Mouse (Mus musculus): ENCODE results near the gene Caskin1.
"Not testable (repeated sequence)": the region's sequence is repeated elsewhere in the genome, so short reads cannot be mapped to it uniquely, and the experiment has no call there.

Caskin1 gene

DNA sequence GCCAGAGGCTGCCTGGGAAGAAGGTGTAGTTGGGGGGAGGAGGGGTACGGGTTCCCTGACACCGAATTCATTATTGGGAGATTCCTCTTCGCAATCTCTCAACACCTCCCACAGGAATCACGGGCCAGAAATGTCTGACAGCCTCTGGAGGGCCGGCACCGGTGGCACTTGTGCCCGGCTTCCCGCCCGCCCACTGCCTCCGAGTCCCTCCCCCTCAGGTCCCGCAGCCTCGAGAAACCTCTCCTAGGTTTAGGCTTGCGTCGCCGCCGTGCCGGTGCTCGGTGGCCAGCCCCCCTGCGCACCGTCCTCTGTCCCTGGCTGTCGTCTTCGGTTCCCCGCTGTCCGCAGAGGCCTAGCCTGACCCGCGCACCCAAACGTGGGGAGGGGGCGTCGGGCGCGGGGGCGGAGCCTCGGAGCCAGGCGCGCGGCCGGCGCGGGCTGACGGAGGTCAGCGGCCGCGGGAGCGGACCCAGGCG is at the start of gene Caskin1:
Gene Caskin1 (plus strand): TSS at position 416 of the 476 bp plus-strand sequence.
- DNase-seq = no peak

- no peak for DNase-seq
Measured at GRCm38 (mm10) chr17:24440377-24440776, 48.0 kb upstream of the Caskin1 start.

- peak; percentile 21 for DNase-seq
Measured at GRCm38 (mm10) chr17:24441148-24441547, 47.3 kb upstream of the Caskin1 start.

- no peak for DNase-seq
Measured at GRCm38 (mm10) chr17:24442107-24442506, 46.3 kb upstream of the Caskin1 start.

DNA sequence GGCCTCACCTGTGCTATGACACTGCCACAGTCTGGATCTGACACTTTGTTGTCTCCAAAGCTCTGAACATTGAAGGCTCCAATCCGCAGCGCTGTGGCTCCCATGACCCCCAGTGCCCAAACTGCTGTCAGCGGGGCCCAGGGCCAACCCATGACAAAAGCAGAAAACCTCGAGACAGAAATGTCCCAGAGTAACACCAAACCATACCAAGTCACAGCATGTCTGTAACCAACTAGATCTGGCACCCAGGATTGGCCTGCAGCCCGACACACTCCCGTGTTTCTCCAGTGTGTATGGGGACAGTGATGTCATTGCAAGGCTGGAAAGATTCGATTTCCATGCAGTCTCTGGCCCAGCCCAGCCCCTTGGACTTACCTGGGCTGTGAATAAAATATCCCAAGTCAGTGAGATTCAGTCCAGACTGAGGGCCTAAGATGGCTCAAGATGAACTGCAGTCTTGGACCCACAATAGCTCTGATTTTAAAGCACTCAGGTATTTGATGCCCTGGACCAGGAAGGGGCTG is 45.7 kb upstream of the Caskin1 start, which contains the start of gene Dnase1l2:
Gene Dnase1l2 (minus strand): TSS at position 474 of the 524 bp plus-strand sequence.
- no peak for DNase-seq

DNA sequence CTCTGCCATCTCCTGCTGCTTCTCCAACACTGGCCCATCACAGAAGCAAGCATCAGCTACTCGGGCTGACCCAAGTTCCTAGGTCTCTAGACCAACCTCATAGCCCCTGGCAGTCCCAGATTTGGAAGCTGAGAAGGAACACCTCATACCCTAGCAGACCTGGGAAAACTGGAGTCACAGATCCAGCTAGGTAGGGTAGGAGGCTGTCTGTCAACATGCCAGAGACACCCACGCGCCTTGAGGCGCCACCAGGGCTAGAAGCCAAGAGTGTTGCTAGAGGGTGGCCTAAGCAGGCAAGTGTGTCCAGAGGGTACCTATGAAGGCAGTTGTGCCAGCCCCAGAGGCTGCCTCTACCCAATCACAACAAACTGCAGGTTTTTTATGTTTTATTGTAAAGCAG is 45.0 kb upstream of the Caskin1 start:
- no peak for DNase-seq

DNA sequence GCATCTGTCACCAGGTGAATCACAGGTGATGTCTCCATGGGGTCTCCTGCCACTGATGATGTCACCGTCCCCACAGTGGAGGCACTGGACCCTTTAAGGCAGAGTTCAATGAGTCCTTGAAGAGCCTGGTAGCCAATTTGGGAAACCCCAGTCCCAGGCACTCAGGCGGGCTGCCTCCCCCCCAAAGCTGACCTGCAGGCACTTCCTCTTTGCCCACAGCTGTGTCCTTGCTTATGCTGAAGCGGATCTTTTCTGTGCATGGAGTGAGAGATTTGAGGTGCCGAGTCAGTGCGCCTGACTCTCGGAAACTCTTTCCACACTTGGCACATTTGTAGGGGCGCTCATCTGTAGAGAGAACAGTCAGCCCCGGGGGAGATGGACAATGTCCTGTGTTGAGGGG is 41.8 kb upstream of the Caskin1 start:
- no peak for DNase-seq

DNA sequence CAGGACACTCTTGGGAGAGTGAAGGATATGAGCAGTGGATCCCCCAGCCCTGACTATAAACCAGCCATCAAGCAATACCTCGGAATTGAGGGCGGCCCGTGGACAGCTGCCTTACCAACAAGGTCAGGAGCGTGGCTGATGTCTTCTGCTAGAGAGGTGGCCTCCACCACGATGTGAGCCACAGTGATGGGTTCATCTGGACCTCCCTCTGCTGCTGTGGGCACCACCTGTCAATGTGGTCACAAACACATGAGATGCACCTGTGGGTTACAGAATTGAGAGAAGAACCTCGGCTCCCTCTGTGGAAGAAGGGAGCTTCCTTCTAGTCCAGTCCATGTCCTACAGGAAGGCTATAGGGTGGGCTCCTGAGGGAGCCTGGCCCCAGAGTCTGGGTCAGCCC is 38.9 kb upstream of the Caskin1 start:
- DNase-seq = no peak

DNA sequence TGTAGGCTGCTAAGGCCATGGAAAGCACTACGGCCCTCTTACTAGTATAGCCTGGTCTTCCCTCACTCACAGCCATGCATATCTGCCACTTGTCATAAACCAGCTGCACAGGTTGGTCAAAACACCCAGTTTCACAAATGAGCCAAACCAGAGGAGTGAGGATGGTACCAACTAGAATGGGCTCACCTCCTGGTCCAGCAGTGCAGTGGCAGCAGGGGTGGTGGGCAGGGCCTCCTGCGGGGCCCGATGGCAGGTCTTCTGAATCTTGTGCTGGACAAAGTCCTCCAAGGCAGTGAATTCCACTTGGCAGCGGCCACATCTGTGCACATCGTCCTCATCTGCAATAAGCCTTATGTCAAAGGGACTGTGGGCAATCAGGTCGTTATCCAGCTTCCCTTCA is 37.2 kb upstream of the Caskin1 start:
- no peak for DNase-seq

DNA sequence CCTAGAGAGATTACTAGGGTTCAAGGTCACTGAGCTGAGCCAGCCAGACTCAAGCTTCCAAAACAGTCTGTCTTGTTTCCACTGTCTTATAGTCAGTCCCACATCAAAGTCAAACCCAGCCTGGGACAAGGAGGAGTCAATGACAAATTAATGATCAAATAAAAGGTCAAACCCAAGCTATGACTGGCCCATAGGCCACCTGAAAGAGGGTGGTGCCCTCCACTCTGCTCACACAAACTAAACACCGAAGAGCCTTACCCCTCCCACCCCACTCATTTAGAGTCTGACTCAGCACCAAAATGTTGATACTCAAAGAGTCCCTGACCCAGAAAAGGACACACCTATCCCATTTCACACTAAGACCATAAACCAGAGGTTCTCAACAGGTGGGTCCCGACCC is 35.0 kb upstream of the Caskin1 start:
- no peak for DNase-seq

GRCm38 (mm10) chr17:24454218-24454755 is 34.1 kb upstream of the Caskin1 start:
- DNase-seq = no peak

DNA sequence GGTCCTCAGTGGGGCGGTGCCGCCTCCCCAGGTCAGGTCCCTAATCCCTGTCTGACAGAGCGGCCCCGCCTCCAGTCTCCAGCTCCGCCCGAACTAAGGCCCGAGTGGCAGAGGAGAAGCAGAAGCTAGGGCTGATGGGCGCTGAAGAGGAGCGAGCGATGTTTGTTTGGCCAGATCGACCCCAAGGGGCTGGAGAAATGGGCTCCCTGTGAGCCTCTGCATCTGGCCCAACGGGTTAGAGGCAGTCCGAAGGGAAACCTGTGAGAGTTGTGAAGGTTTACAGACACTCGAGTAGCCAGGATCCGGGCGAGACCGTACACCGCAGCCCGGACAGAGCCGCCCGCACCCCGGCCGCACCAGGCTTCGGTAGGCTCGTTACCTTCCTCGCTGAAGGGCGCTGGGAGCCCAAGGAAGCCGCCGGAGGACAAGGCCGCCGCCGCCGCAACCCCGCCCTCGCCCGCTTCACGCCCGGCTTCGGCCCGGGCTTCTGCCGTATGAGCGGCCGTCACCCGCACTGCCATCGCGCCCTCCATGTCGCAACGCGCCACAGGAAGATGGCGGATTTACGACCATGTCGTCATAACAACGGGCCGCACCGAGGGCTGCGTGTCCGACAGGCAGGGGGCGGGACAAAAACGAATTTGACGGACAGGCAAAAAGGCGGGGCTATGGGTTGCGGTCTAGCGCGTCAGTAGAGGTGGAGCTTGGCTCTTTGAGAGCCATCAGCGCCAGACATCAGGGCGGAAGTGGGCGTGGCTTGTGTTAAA is 33.5 kb upstream of the Caskin1 start:
- DNase-seq = peak; percentile 99

DNA sequence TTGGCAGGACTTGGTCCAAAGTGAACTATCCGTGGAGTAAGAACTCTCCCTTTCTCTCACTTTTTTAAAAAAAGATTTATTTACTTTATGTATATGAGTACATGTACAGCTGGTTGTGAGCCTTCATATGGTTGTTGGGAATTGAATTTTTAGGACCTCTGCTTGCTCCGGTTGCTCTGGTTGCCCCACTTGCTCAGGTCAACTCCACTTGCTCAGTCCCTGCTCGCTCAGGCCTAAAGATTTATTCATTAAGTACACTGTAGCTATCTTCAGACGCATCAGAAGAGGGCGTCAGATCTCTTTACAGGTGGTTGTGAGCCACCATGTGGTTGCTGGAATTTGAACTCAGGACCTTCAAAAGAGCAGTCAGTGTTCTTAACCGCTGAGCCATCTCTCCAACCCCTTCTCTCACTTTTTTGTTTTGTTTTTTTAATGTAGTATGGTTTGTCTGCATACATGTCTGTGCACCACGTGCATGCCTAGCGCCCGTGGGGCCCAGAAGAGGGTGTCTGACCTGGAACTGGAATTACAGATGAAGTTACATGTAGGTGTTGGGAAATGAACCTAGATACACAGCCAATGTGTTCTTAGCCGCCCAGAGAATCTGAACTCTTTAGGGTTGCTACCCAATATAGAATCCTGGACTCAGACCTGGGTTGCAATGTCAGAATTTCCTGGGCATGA is 32.7 kb upstream of the Caskin1 start:
- DNase-seq = not testable (repeated sequence)

- DNase-seq = peak; percentile 56
Measured at GRCm38 (mm10) chr17:24461580-24461979, 26.8 kb upstream of the Caskin1 start.

GRCm38 (mm10) chr17:24462932-24463331 is 25.5 kb upstream of the Caskin1 start:
- DNase-seq = no peak

GRCm38 (mm10) chr17:24463374-24464133 is 24.8 kb upstream of the Caskin1 start:
- no peak for DNase-seq

DNA sequence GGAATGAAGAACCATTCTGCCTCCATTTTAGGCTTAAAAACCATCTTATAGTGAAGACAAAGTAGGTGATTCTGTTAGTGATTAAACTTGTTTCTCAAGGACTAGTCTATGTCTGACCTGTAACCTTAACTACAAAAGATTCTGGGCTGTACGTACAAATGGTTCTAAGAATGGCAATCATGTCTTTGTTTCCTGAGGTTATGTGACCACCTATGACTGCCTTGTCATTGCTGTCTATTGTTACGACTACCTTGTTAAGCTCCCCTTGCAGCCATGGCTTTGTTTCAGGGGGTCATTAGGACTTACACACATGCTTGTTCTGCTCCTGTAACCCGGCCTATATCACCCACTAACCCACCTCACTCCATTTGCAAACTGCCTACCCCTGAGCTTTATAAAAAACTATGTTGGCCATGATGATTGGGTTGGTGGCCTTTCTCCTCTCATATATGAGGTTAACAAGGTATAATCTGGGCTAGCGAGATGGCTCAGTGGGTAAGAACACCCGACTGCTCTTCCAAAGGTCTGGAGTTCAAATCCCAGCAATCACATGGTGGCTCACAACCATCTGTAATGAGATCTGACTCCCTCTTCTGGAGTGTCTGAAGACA is 19.7 kb upstream of the Caskin1 start:
- DNase-seq = no peak

DNA sequence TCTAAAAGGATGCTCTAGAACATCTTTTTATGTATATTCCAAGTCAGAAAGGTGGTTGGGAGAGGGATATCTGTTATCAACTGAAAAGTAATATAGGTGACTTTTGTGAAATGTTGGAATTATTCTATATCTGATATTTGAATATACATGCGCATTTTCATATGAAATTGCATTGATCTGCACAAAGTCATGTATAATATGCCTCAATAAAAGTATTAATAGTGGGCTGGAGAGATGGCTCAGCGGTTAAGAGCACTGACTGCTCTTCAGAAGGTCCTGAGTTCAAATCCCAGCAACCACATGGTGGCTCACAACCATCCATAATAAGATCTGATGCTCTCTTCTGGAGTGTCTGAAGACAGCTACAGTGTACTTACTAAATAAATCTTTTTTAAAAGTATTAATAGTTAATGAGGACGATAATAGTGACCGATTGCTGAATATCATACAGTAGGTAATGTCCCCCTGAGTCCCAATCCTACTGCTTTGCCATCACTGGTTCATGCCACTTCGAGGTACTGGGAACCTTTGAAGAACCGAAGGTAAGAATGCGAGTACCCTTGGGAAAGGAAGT is 19.0 kb upstream of the Caskin1 start:
- no peak for DNase-seq

- peak; percentile 97 for DNase-seq
Measured at GRCm38 (mm10) chr17:24469910-24470602, 18.3 kb upstream of the Caskin1 start, which contains the start of the genes E4f1 and Pgp. Gene E4f1, minus strand, starts transcription at chr17:24470313. Gene Pgp, plus strand, starts transcription at chr17:24470392.

DNA sequence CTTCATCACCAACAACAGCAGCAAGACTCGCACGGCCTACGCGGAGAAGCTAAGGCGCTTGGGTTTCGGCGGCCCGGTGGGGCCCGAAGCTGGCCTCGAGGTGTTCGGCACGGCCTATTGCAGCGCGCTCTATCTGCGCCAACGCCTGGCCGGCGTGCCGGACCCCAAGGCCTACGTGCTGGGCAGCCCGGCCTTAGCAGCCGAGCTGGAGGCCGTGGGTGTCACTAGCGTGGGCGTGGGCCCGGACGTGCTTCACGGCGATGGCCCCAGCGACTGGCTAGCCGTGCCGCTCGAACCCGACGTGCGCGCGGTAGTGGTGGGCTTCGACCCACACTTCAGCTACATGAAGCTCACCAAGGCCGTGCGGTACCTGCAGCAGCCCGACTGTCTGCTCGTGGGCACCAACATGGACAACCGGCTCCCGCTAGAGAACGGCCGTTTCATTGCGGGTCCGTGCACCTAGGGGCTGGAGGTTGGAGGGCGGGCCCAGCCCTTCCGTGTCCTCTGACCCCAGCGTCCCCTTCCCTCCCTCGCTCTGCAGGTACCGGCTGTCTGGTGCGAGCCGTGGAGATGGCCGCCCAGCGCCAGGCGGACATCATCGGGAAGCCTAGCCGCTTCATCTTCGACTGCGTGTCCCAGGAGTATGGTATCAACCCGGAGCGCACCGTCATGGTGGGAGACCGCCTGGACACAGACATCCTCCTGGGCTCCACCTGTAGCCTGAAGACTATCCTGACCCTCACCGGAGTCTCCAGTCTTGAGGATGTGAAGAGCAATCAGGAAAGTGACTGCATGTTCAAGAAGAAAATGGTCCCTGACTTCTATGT is 17.5 kb upstream of the Caskin1 start:
- peak; percentile 45 for DNase-seq
